Mouse (Mus musculus) midbrain, postnatal 0 days (tissue): ENCODE results near the gene Kdm4b. TPM values are rescaled to one million over a fixed set of nuclear protein-coding genes. Genes with fewer than 3 reads are reported as not detected.
A peak's percentile ranks its signal among the peaks of the same experiment; 100 is the strongest.

ENCODE experiments used
- ATAC-seq: fragments of 200-750 bp; cut with Nextera tagmentation; 2 replicates; pipeline ENCODE4 v1.8.0; 2017; ENCODE audit warnings: moderate number of reproducible peaks, mild to moderate bottlenecking, moderate TSS enrichment, moderate library complexity; ENCODE audit not compliant: low FRiP score
- DNase-seq: peaks from one replicate; pipeline ENCODE4 v3.0.0-alpha.2; 2015; ENCODE audit warnings: low spot score
- H3K27ac ChIP-seq: fragments of 300-500 bp; sonication (generic); 2 replicates; pipeline ENCODE4 v1.5.1; 2014; ENCODE audit warnings: low read depth, mild to moderate bottlenecking, low read length, mixed read lengths
- H3K27me3 ChIP-seq: fragments of 300-500 bp; sonication (generic); 2 replicates; pipeline ENCODE4 v1.6.1; 2014; ENCODE audit warnings: low read length, control low read depth, mixed read lengths; ENCODE audit not compliant: insufficient read depth
- H3K36me3 ChIP-seq: fragments of 300-500 bp; sonication (generic); 2 replicates; pipeline ENCODE4 v1.6.1; 2014; ENCODE audit warnings: low read length, control low read depth, mixed read lengths; ENCODE audit not compliant: insufficient read depth
- H3K4me1 ChIP-seq: fragments of 300-500 bp; sonication (generic); 2 replicates; pipeline ENCODE4 v1.6.1; 2014; ENCODE audit warnings: mild to moderate bottlenecking, control low read depth, antibody characterized with exemption, low read length, mixed read lengths; ENCODE audit not compliant: insufficient read depth
- H3K4me2 ChIP-seq: fragments of 300-500 bp; sonication (generic); 2 replicates; pipeline ENCODE4 v1.6.1; 2014; ENCODE audit warnings: low read depth, mild to moderate bottlenecking, low read length, mixed read lengths; ENCODE audit not compliant: poor library complexity, severe bottlenecking
- H3K4me3 ChIP-seq: fragments of 300-500 bp; sonication (generic); 2 replicates; pipeline ENCODE4 v1.5.1; 2014; ENCODE audit warnings: low read depth, mild to moderate bottlenecking, low read length, moderate library complexity
- H3K9ac ChIP-seq: fragments of 300-500 bp; sonication (generic); replicated peaks from 2 replicates; pipeline ENCODE4 v1.6.1; 2014; ENCODE audit warnings: mild to moderate bottlenecking, low read length, moderate library complexity, mixed read lengths; ENCODE audit not compliant: poor library complexity, severe bottlenecking
- H3K9me3 ChIP-seq: fragments of 300-500 bp; sonication (generic); 2 replicates; pipeline ENCODE4 v1.6.1; 2016; ENCODE audit warnings: low read length, control low read depth
- CTCF ChIP-seq: IDR thresholded peaks from 2 replicates; pipeline ENCODE4 v1.5.1; 2016; ENCODE audit warnings: antibody characterized with exemption, mild to moderate bottlenecking
- WGBS: fragments of 180-500 bp; shearing (Covaris S2); extraction: QIAGEN DNeasy Blood & Tissue Kit; methylation state at CpG from one replicate; pipeline ENCODE4 v1.1.7; 2014; 5-methylcytosine and 5-hydroxymethylcytosine counted together
- polyA plus RNA-seq: library from polyadenylated mRNA; unstranded; fragments of >200 nt; fragmentation: Nextera tagmentation; extraction: Ambion mirVana; gene quantifications from 2 replicates; pipeline ENCODE4 v1.2.1, GENCODE M21; 2015
- total RNA-seq: library from RNA; depleted of rRNA; stranded (reverse); fragments of >200 nt; gene quantifications from 2 replicates; pipeline ENCODE4 v1.2.3, GENCODE M21; 2014

Kdm4b gene
- total and polyA plus RNA-seq, 2 experiments from 2014 or later, result 45.6 to 140 TPM

GRCm38 (mm10) chr17:56380286-56380685 is 54.4 kb downstream of the Kdm4b start:
- WGBS, result 54% methylated on average over 6 of the region's 6 CpGs
- peak; percentile 84 for ATAC-seq

DNA sequence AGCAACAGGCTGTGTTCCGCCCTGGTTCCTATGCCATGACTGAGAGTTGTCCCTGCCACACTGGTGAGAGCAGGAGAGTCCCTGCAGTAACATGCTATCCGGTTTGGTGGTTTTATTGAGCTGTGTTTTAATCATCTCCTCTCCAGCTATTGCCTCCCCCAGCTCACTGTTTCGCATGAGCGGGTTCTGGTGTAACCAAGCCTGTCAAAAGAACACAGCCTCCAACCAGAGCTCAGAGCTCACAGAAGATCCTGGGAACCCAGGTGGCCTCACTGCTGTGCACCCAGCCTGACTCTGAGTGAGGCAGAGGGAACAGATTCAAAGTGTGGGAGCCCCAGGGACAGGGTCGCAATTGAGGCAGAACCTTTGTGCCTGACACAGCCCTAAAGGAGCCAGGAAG is 55.3 kb downstream of the Kdm4b start:
- ATAC-seq (no peak), DNase-seq (no peak)
- Histone ChIP-seq H3K9ac (no peak overlapping the region), H3K4me1 (no peaks in the 10 kb centered on the region), H3K9me3 (no peaks in the 10 kb centered on the region), H3K4me2 (no peak overlapping the region), H3K36me3 (peaks cover 76% of the 10 kb centered on the region), H3K27me3 (no peaks in the 10 kb centered on the region), H3K27ac (no peak overlapping the region), H3K4me3 (no peak overlapping the region)
- TF ChIP-seq CTCF, result no peak
- 70% methylated on average over 5 of the region's 5 CpGs for WGBS

More at GRCm38 (mm10) chr17:56380286-56380685, 54.4 kb downstream of the Kdm4b start:
- no peaks in the 10 kb centered on the region for H3K9me3 ChIP-seq
- TF ChIP-seq CTCF, result no peak
- no peaks in the 10 kb centered on the region for H3K27me3 ChIP-seq
- 0 out of 2 replicates have a peak overlapping the region, but pooled peaks have one; percentile 21 for H3K27ac ChIP-seq
- DNase-seq, result peak; percentile 88
- H3K4me1 ChIP-seq, result no peaks in the 10 kb centered on the region
- no peak overlapping the region for H3K9ac ChIP-seq
- H3K4me3 ChIP-seq, result no peak overlapping the region
- no peak overlapping the region for H3K4me2 ChIP-seq
- H3K36me3 ChIP-seq, result peaks cover 76% of the 10 kb centered on the region

DNA sequence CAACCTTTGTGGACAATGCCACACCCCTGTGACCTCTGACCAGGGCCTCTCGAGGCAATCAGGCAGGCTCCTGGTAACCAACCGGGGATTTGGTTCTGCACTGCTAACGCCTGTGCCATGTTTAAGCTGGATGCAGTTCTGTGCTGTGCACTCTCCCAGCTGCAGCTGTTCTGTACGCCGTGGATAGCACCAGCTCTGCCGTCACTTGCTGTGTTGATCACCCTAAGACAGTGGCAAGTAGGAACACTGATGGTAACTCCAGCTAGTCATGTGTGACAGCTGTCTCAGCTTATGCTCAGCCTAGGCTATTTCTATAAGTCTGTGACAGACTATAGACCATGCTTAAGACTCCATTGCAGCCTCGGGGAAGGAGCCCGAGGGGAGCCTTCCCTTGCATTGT is 57.1 kb downstream of the Kdm4b start:
- WGBS, result 38% methylated on average over 8 of the region's 8 CpGs
- H3K36me3 ChIP-seq, result peaks cover 76% of the 10 kb centered on the region
- no peak for TF ChIP-seq CTCF
- ATAC-seq (no peak), DNase-seq (no peak)
- H3K4me3 ChIP-seq, result no peak overlapping the region
- no peak overlapping the region for H3K9ac ChIP-seq
- no peaks in the 10 kb centered on the region for H3K9me3 ChIP-seq
- no peaks in the 10 kb centered on the region for H3K27me3 ChIP-seq
- no peak overlapping the region for H3K27ac ChIP-seq
- no peak overlapping the region for H3K4me2 ChIP-seq
- H3K4me1 ChIP-seq, result no peaks in the 10 kb centered on the region

GRCm38 (mm10) chr17:56384903-56385302 is 59.0 kb downstream of the Kdm4b start:
- no peak overlapping the region for H3K27ac ChIP-seq
- H3K4me1 ChIP-seq, result no peaks in the 10 kb centered on the region
- H3K9ac ChIP-seq, result no peak overlapping the region
- ATAC-seq (no peak), DNase-seq (peak; percentile 73)
- H3K36me3 ChIP-seq, result peaks cover 77% of the 10 kb centered on the region
- no peak overlapping the region for H3K4me3 ChIP-seq
- 79% methylated on average over 6 of the region's 6 CpGs for WGBS
- no peak for TF ChIP-seq CTCF
- H3K4me2 ChIP-seq, result no peak overlapping the region
- no peaks in the 10 kb centered on the region for H3K27me3 ChIP-seq
- H3K9me3 ChIP-seq, result no peaks in the 10 kb centered on the region

DNA sequence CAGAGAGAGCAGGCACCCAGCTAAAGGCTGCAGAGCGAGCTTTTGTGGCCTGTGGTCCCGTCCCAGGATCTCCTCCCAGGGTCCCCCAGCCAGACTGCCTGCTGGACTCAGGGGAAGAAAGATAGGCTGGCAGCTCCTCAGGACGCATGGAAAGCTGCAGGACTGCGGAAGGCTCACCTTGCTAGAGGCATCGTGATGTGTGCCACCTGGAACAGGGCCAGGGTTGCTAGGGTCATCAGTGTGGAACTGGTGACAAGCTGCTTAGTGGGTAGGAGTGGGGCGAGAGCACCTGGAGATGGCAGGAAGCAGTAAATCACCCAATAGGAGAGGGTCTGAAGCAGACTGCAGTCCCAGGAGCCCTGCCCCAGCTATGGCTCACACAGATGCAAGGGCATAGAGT is 61.8 kb downstream of the Kdm4b start:
- Histone ChIP-seq H3K36me3 (peaks cover 72% of the 10 kb centered on the region), H3K4me1 (no peaks in the 10 kb centered on the region), H3K9ac (no peak overlapping the region), H3K9me3 (no peaks in the 10 kb centered on the region), H3K4me2 (no peak overlapping the region), H3K27ac (no peak overlapping the region), H3K4me3 (no peak overlapping the region), H3K27me3 (no peaks in the 10 kb centered on the region)
- 90% methylated on average over 6 of the region's 6 CpGs for WGBS
- no peak for DNase-seq
- no peak for ATAC-seq
- TF ChIP-seq CTCF, result no peak

- H3K4me2 ChIP-seq, result no peak overlapping the region
- H3K27ac ChIP-seq, result no peak overlapping the region
- ATAC-seq (no peak), DNase-seq (no peak)
- TF ChIP-seq CTCF, result no peak
- no peaks in the 10 kb centered on the region for H3K27me3 ChIP-seq
- H3K9me3 ChIP-seq, result no peaks in the 10 kb centered on the region
- H3K4me3 ChIP-seq, result no peak overlapping the region
- no peak overlapping the region for H3K9ac ChIP-seq
- WGBS, result 94% methylated on average over 6 of the region's 6 CpGs
- peaks cover 87% of the 10 kb centered on the region for H3K36me3 ChIP-seq
- no peaks in the 10 kb centered on the region for H3K4me1 ChIP-seq
Observed at GRCm38 (mm10) chr17:56393238-56393637, 67.4 kb downstream of the Kdm4b start.
